Mouse (Mus musculus) intestine, embryonic 14.5 days (tissue): ENCODE measurements around the gene Carmil2. TPM values are rescaled to one million over a fixed set of nuclear protein-coding genes. Genes with fewer than 3 reads are reported as not detected.

ENCODE experiments used
- ATAC-seq: fragments of 200-750 bp; cut with Nextera tagmentation; replicated peaks from 2 replicates; pipeline ENCODE4 v1.8.0; 2017; ENCODE audit warnings: low read depth, moderate number of reproducible peaks, moderate TSS enrichment, moderate library complexity; ENCODE audit not compliant: low FRiP score, low TSS enrichment
- DNase-seq: peaks from one replicate; pipeline ENCODE4 v3.0.0-alpha.2; 2018; ENCODE audit warnings: low spot score
- H3K27ac ChIP-seq: fragments of 300-500 bp; sonication (generic); 2 replicates; pipeline ENCODE4 v1.5.1; 2014; ENCODE audit warnings: low read depth, mild to moderate bottlenecking, control low read depth
- H3K27me3 ChIP-seq: fragments of 300-500 bp; sonication (generic); replicated peaks from 2 replicates; pipeline ENCODE4 v1.6.1; 2014; ENCODE audit warnings: low read length, control low read depth; ENCODE audit not compliant: control insufficient read depth, insufficient read depth
- H3K36me3 ChIP-seq: fragments of 300-500 bp; sonication (generic); 2 replicates; pipeline ENCODE4 v1.6.1; 2014; ENCODE audit warnings: low read length, control low read depth; ENCODE audit not compliant: control insufficient read depth, insufficient read depth
- H3K4me1 ChIP-seq: fragments of 300-500 bp; sonication (generic); replicated peaks from 2 replicates; pipeline ENCODE4 v1.6.1; 2014; ENCODE audit warnings: low read length, control low read depth, mixed read lengths; ENCODE audit not compliant: control insufficient read depth, insufficient read depth
- H3K4me2 ChIP-seq: fragments of 300-500 bp; sonication (generic); 2 replicates; pipeline ENCODE4 v1.6.1; 2014; ENCODE audit warnings: low read length
- H3K4me3 ChIP-seq: fragments of 300-500 bp; sonication (generic); 2 replicates; pipeline ENCODE4 v1.5.1; 2014; ENCODE audit warnings: low read depth, low read length, control low read depth, mixed read lengths
- H3K9ac ChIP-seq: fragments of 300-500 bp; sonication (generic); 2 replicates; pipeline ENCODE4 v1.6.1; 2014; ENCODE audit warnings: mild to moderate bottlenecking, low read length
- H3K9me3 ChIP-seq: fragments of 300-500 bp; sonication (generic); 2 replicates; pipeline ENCODE4 v1.6.1; 2016; ENCODE audit warnings: low read length, control low read depth; ENCODE audit not compliant: control insufficient read depth
- WGBS: fragments of 180-500 bp; shearing (Covaris S2); extraction: QIAGEN DNeasy Blood & Tissue Kit; methylation state at CpG from one replicate; pipeline ENCODE4 v1.1.7; 2014; 5-methylcytosine and 5-hydroxymethylcytosine counted together
- polyA plus RNA-seq: library from polyadenylated mRNA; unstranded; fragments of >200 nt; fragmentation: Nextera tagmentation; extraction: Ambion mirVana; gene quantifications from 2 replicates; pipeline ENCODE4 v1.2.1, GENCODE M21; 2014

The Carmil2 gene
- polyA plus RNA-seq, 1 experiment from 2014 or later: 1.1 TPM

DNA sequence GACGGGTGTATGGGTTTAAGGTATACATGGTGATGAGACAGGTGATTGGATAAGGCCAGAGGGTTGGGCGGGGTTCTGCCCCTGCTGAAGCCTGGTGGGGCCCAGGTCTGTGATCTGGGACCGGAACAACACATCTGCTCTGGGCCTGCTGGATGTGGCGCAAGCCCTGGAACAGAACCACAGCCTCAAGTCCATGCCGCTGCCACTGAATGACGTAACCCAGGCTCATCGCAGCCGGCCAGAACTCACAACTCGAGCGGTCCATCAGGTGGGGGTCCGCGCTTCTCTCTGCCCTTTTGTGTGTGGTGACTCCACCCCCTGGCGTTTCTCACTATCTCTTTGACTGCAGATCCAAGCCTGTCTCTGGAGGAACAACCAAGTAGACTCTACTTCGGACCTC lies 4.9 kb downstream of the Carmil2 start:
- no peak for ATAC-seq
- no peak overlapping the region for H3K4me2 ChIP-seq
- 0 out of 2 replicates have a peak, but pooled peaks cover 3% of the 10 kb centered on the region for H3K27me3 ChIP-seq
- 0 out of 2 replicates have a peak, but pooled peaks cover 5% of the 10 kb centered on the region for H3K9me3 ChIP-seq
- H3K4me3 ChIP-seq: no peak overlapping the region
- WGBS: 72% methylated on average over 14 of the region's 14 CpGs
- DNase-seq: no peak
- H3K9ac ChIP-seq: no peak overlapping the region
- peaks cover 7% of the 10 kb centered on the region for H3K4me1 ChIP-seq
- H3K36me3 ChIP-seq: no peaks in the 10 kb centered on the region
- H3K27ac ChIP-seq: no peak overlapping the region

DNA sequence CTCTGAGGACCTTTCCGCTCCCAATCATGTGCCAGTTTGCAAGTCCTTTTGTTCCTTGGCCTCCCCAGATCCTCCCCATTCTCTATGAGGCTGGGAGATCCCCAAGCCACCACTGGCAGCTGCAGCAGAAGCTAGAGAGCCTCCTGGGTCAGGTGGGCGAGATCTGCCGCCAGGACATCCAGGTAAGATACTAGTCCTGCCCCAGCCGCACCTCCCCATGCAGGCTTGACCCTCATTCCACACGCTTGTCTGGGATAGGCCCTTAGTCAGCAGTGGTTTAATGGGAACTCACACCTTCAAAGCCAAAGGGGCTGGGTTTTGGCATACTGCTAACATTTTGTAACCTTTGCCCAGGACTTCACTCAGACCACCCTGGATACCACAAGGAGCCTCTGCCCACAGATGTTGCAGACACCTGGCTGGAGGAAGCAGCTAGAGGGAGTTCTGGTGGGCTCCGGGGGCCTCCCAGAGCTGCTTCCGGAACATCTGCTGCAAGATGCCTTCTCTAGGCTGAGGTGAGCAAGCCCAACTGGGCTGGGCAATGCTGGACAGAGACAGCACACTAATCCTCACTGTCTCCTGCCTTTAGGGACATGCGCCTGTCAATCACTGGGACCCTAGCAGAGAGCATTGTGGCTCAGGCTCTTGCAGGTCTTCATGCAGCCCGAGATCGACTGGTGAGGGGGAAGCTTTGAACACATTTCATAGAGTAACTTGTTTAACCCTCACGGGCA lies 6.5 kb downstream of the Carmil2 start:
- Histone ChIP-seq H3K9me3 (0 out of 2 replicates have a peak, but pooled peaks cover 5% of the 10 kb centered on the region), H3K4me3 (no peak overlapping the region), H3K27ac (no peak overlapping the region), H3K36me3 (peaks cover 11% of the 10 kb centered on the region), H3K27me3 (0 out of 2 replicates have a peak, but pooled peaks cover 3% of the 10 kb centered on the region), H3K4me2 (no peak overlapping the region), H3K9ac (no peak overlapping the region), H3K4me1 (peaks cover 7% of the 10 kb centered on the region)
- ATAC-seq (no peak), DNase-seq (no peak)
- WGBS: 94% methylated on average over 11 of the region's 11 CpGs

DNA sequence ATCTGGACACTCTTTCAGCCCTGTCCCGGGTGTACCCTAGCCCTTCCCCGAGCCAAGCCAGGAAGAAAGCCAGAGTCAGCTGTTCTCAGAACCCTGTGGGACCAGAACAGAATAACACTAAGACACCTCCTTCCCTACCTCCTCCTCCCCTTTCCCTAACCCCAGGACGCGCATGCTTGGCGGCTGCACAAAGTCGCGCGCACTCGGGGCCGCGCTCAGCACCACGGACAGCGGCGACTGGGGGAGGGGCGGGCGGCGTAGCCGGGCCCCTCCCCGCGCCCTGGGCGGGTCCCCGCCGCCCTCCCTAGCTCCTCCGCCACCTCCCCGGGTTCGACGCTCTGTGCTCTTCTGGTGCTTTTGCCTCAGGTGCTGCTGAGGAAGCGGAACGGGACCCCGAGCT lies 7.6 kb downstream of the Carmil2 start:
- Histone ChIP-seq H3K27me3 (0 out of 2 replicates have a peak, but pooled peaks cover 3% of the 10 kb centered on the region), H3K27ac (no peak overlapping the region), H3K4me3 (peak overlapping the region; percentile 37), H3K36me3 (peaks cover 21% of the 10 kb centered on the region), H3K4me1 (peaks cover 7% of the 10 kb centered on the region), H3K9me3 (0 out of 2 replicates have a peak, but pooled peaks cover 5% of the 10 kb centered on the region), H3K9ac (0 out of 2 replicates have a peak overlapping the region, but pooled peaks have one; percentile 20), H3K4me2 (peak overlapping the region; percentile 94)
- DNase-seq (peak; percentile 91), ATAC-seq (peak; percentile 42; the same call in 1 of the 2 replicates)
- 2% methylated on average over 29 of the region's 30 CpGs for WGBS

DNA sequence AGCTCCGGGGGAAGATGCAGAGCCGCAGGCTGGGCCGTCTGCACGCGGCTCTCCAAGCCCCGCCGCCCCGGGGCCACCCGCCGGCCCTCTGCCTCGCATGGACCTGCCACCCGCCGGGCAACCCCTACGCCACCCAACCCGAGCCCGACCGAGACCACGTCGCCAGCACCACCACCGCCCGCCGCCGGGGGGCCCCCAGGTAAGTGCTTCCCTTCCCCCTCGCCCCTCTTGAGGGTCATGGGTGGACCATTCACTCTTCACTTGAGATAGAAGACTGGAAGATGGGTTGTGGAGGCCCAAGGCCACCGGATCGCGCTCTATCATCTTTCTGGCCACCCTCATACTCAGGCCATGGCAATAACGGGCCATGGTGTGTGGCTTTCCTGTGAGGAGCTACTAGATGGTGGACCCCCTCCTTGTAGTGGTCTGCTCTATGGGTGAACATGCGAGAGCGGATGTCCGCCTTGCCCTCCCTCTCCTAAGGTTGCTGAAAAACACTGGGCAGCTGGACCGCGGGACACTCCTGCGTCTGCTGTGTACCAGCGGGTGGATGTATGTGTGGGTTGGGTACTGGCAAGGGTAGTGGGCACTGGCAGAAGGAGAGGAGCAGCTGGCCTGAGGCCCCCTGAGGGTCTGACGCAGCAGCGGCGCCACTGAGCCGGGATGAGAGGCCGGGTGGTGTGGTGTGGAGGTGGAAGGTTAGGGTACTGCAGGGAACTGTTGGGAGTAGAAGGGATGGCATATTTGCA lies 8.2 kb downstream of the Carmil2 start:
- H3K36me3 ChIP-seq: peaks cover 21% of the 10 kb centered on the region
- H3K4me1 ChIP-seq: peaks cover 7% of the 10 kb centered on the region
- no peak overlapping the region for H3K27ac ChIP-seq
- WGBS: 9% methylated on average over 38 of the region's 40 CpGs
- peak overlapping the region; percentile 37 for H3K4me3 ChIP-seq
- 0 out of 2 replicates have a peak overlapping the region, but pooled peaks have one; percentile 20 for H3K9ac ChIP-seq
- no peak for DNase-seq
- 0 out of 2 replicates have a peak, but pooled peaks cover 3% of the 10 kb centered on the region for H3K27me3 ChIP-seq
- H3K9me3 ChIP-seq: 0 out of 2 replicates have a peak, but pooled peaks cover 5% of the 10 kb centered on the region
- H3K4me2 ChIP-seq: peak overlapping the region; percentile 94
- peak; percentile 25; the same call in 1 of the 2 replicates for ATAC-seq

DNA sequence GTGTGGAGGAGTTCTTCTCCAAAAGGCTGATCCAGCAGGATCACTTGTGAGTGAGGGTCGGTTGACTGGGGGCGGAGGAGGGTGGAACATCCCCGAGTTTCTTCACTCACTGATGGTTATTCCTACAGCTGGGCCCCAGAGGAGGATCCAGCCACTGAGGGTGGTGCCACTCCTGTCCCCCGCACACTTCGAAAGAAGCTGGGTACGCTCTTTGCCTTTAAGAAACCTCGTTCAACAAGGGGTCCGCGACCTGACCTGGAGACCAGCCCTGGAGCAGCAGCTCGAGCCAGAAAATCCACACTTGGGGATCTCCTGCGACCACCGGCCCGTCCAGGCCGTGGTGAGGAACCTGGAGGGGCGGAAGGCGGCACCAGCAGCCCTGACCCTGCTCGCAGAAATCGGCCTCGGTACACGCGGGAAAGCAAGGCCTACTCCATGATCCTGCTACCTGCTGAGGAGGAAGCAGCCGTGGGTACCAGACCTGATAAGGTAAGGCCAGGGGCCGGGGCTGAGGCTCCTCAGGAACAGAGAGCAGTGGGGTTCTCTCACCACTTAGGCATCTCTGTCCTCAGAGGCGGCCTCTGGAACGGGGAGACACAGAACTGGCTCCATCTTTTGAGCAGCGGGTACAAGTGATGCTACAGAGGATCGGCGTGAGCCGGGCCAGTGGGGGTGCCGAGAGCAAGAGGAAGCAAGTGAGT lies 9.2 kb downstream of the Carmil2 start:
- 0 out of 2 replicates have a peak, but pooled peaks cover 3% of the 10 kb centered on the region for H3K27me3 ChIP-seq
- H3K4me3 ChIP-seq: no peak overlapping the region

DNA sequence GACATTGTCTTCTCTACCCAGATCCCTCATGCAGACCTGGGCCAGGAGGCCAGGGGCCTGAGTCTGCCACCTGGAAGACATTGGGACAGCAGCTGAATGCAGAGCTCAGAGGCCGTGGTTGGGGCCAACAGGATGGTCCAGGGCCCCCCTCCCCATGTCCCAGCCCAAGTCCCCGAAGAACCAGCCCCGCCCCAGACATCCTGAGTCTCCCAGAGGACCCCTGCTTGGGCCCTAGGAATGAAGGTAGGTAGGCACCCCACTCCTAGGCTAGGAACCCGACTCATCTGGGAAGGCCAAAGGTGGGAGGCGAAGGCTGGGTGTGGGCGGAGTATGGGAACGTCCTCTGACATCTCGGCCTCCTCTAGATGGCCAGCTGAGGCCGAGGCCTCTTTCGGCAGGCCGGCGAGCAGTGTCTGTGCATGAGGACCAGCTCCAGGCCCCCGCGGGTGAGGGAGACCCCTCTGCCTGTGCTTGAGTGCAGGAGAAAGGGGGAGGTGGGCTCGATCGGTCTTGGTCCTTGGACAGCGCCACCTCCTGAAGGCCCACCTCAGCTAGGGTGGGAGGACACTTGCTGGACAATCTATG lies 11.2 kb downstream of the Carmil2 start:
- 0 out of 2 replicates have a peak, but pooled peaks cover 5% of the 10 kb centered on the region for H3K9me3 ChIP-seq
- ATAC-seq: no peak
- peaks cover 19% of the 10 kb centered on the region for H3K4me1 ChIP-seq
- peaks cover 21% of the 10 kb centered on the region for H3K36me3 ChIP-seq
- WGBS: 89% methylated on average over 17 of the region's 17 CpGs
- H3K27ac ChIP-seq: no peak overlapping the region
- H3K9ac ChIP-seq: no peak overlapping the region
- H3K4me3 ChIP-seq: no peak overlapping the region
- no peak for DNase-seq
- no peak overlapping the region for H3K4me2 ChIP-seq
- 0 out of 2 replicates have a peak, but pooled peaks cover 3% of the 10 kb centered on the region for H3K27me3 ChIP-seq

More for the DNA sequence above, 9.2 kb downstream of the Carmil2 start:
- Histone ChIP-seq H3K9ac (no peak overlapping the region), H3K27ac (no peak overlapping the region), H3K4me1 (peaks cover 11% of the 10 kb centered on the region), H3K36me3 (peaks cover 21% of the 10 kb centered on the region), H3K9me3 (0 out of 2 replicates have a peak, but pooled peaks cover 5% of the 10 kb centered on the region), H3K4me2 (no peak overlapping the region)
- ATAC-seq (no peak), DNase-seq (no peak)
- WGBS: 81% methylated on average over 30 of the region's 30 CpGs

DNA sequence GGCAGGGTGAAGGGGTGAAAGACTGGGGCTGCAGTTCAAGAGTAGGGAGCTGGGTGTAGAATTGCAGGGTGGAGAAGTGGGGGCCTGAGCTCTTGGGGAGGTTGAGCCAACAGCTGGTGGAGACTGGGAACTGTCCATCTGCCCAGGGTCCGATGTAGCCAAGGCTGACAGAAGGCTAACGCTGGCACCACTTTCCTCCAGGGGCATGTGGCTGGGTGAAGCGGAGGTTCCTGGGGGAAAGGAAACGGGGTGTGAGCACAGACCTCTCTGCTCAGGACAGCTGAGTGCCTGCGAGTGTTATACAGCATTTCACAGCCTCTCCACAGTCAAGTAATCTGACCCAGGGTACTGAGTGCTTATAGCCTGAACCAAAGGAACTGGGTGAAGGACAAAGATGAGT lies 12.7 kb downstream of the Carmil2 start:
- H3K9me3 ChIP-seq: no peaks in the 10 kb centered on the region
- WGBS: 88% methylated on average over 5 of the region's 5 CpGs

More for the DNA sequence above, 12.7 kb downstream of the Carmil2 start:
- Histone ChIP-seq H3K27ac (no peak overlapping the region), H3K27me3 (0 out of 2 replicates have a peak, but pooled peaks cover 3% of the 10 kb centered on the region), H3K4me2 (no peak overlapping the region), H3K9ac (no peak overlapping the region), H3K4me1 (peaks cover 19% of the 10 kb centered on the region), H3K4me3 (no peak overlapping the region), H3K36me3 (peaks cover 28% of the 10 kb centered on the region)
- no peak for ATAC-seq
- DNase-seq: no peak
